21 mouse cellular contexts compared by ENCODE assay signal in genomic region chr16:31071731-31072130, GRCm38 (mm10).
"Had no signal": no experiment of that assay in that cellular context is flagged by ENCODE, and none has a peak within 500 bp of the region (broad histone marks: within the 10 kb centered on the region; RNA-seq: fewer than 3 reads in every experiment).

No protein-coding gene starts in this region.

- ATAC-seq: liver, embryonic 12.5 days had no signal

- H3K4me3 ChIP-seq: heart, embryonic 10.5 days; heart, embryonic 12.5 days; hindbrain, embryonic 13.5 days; hindbrain, embryonic 15.5 days; kidney, embryonic 15.5 days; limb, embryonic 13.5 days; limb, embryonic 15.5 days; liver, embryonic 12.5 days had no signal

- H3K4me2 ChIP-seq: heart, embryonic 12.5 days; hindbrain, embryonic 13.5 days; hindbrain, embryonic 15.5 days; kidney, embryonic 15.5 days; limb, embryonic 13.5 days; limb, embryonic 15.5 days had no signal

- H3K9ac ChIP-seq: forebrain, postnatal 0 days; heart, embryonic 12.5 days; hindbrain, embryonic 13.5 days; hindbrain, embryonic 15.5 days; kidney, embryonic 15.5 days; limb, embryonic 13.5 days; limb, embryonic 15.5 days; liver, embryonic 12.5 days; liver, embryonic 14.5 days had no signal

- H3K27me3 ChIP-seq: heart, embryonic 12.5 days; hindbrain, embryonic 13.5 days; hindbrain, embryonic 15.5 days; kidney, embryonic 15.5 days; limb, embryonic 15.5 days; liver, embryonic 12.5 days had no signal

- DNase-seq: forebrain, postnatal 0 days; gastrocnemius, postnatal 25 days; heart, adult 18-20 months; heart, postnatal 10 days; kidney, adult 11 months; kidney, adult 9 months; kidney, postnatal 14 days; kidney, postnatal 36 days; layer of hippocampus, adult 9-11 months; layer of hippocampus, postnatal 36 days; left cerebral cortex, postnatal 4 days had no signal

- H3K36me3 ChIP-seq: heart, embryonic 10.5 days; hindbrain, embryonic 13.5 days; hindbrain, embryonic 15.5 days; kidney, embryonic 15.5 days; limb, embryonic 13.5 days; limb, embryonic 15.5 days; liver, embryonic 12.5 days had no signal

- H3K27ac ChIP-seq: hindbrain, embryonic 13.5 days; hindbrain, embryonic 15.5 days; hindbrain, postnatal 0 days; kidney, embryonic 15.5 days; limb, embryonic 13.5 days; limb, embryonic 15.5 days; liver, embryonic 12.5 days; liver, embryonic 14.5 days had no signal

- H3K9me3 ChIP-seq: heart, embryonic 10.5 days; heart, embryonic 12.5 days; hindbrain, embryonic 13.5 days; hindbrain, embryonic 15.5 days; kidney, embryonic 15.5 days; limb, embryonic 13.5 days; limb, embryonic 15.5 days; liver, embryonic 12.5 days had no signal
